Mouse (Mus musculus) macrophage (primary cell): ENCODE data around the gene Tcp11l1. TPM values are rescaled to one million over a fixed set of nuclear protein-coding genes. Genes with fewer than 3 reads are reported as not detected.

ENCODE experiments used
- polyA plus RNA-seq: library from polyadenylated mRNA; stranded (reverse); fragments of 250-400 nt; gene quantifications from 3 replicates; pipeline ENCODE4 v1.2.4, GENCODE M21; 2018; ENCODE audit warnings: inconsistent platforms

Tcp11l1 gene
- polyA plus RNA-seq, 1 experiment from 2014 or later = 24.4 TPM

Other genes with a start within 250 kb of the Tcp11l1 start
- 25.7 to 41.6 TPM (median 34.0 TPM) in 3 replicates for gene Hipk3, start 217.7 kb downstream of the Tcp11l1 start, polyA plus RNA-seq
- gene Cstf3, start 121.6 kb downstream of the Tcp11l1 start, polyA plus RNA-seq = 18.9 to 20.6 TPM (median 19.9 TPM) in 3 replicates
- not detected in 3 replicates for gene Pin1rt1, start 4.2 kb upstream of the Tcp11l1 start, polyA plus RNA-seq
- 7.6 to 10.3 TPM (median 7.7 TPM) in 3 replicates for gene Depdc7, start 30.7 kb upstream of the Tcp11l1 start, polyA plus RNA-seq
- gene Qser1, start 104.6 kb upstream of the Tcp11l1 start, polyA plus RNA-seq = 5.0 to 8.2 TPM (median 7.5 TPM) in 3 replicates
- 0.24 to 1.00 TPM (median 0.80 TPM) in 3 replicates for gene Prrg4, start 137.7 kb upstream of the Tcp11l1 start, polyA plus RNA-seq
- 2.7 to 9.5 TPM (median 3.4 TPM) in 3 replicates for gene Ccdc73, start 155.6 kb upstream of the Tcp11l1 start, polyA plus RNA-seq